Mouse (Mus musculus) frontal cortex, adult 2 months (tissue): Measurements from ENCODE around the gene Arl10. TPM values are rescaled to one million over a fixed set of nuclear protein-coding genes. Genes with fewer than 3 reads are reported as not detected.

Experiments used
- DNase-seq, 2 experiments: peaks; one replicate each; pipeline ENCODE4 v3.0.0; 2022; ENCODE audit warnings: low spot score in 1 of 2; ENCODE audit errors: extremely low spot score in 1 of 2
- polyA plus RNA-seq: library from polyadenylated mRNA; depleted of rRNA; stranded (reverse); fragments of >200 nt; gene quantifications from 2 replicates; pipeline ENCODE4 v1.2.3, GENCODE M21; 2012; rRNA removed

The Arl10 gene
- polyA plus RNA-seq: 13.5 and 20.6 TPM in 2 replicates

GRCm38 (mm10) chr13:54574854-54575481, at the start of gene Arl10:
Arl10 (plus strand) TSS chr13:54575015.
- peak in 1 of 2 experiments; percentile 74 for DNase-seq

GRCm38 (mm10) chr13:54527140-54527539, 47.7 kb upstream of the Arl10 start:
- DNase-seq: no peak

- DNase-seq: no peak
Measured at GRCm38 (mm10) chr13:54532134-54532533, 42.7 kb upstream of the Arl10 start.

GRCm38 (mm10) chr13:54548036-54548435, 26.8 kb upstream of the Arl10 start:
- DNase-seq: no peak

GRCm38 (mm10) chr13:54556176-54556575, 18.6 kb upstream of the Arl10 start:
- no peak for DNase-seq

- peak in 1 of 2 experiments; percentile 46 for DNase-seq
Measured at GRCm38 (mm10) chr13:54556796-54557195, 18.0 kb upstream of the Arl10 start.

GRCm38 (mm10) chr13:54557652-54558051, 17.2 kb upstream of the Arl10 start:
- DNase-seq: no peak

- DNase-seq: no peak
Measured at GRCm38 (mm10) chr13:54559656-54560055, 15.2 kb upstream of the Arl10 start.

- DNase-seq: peak in 1 of 2 experiments; percentile 69
Measured at GRCm38 (mm10) chr13:54560608-54561007, 14.2 kb upstream of the Arl10 start.

- DNase-seq: no peak
Measured at GRCm38 (mm10) chr13:54562562-54562961, 12.3 kb upstream of the Arl10 start.

- DNase-seq: no peak
Measured at GRCm38 (mm10) chr13:54564232-54565200, 10.3 kb upstream of the Arl10 start.

- DNase-seq: peak; percentile 92 to 96
Measured at GRCm38 (mm10) chr13:54565201-54565581, 9.6 kb upstream of the Arl10 start, which contains the start of gene 4833439L19Rik. 4833439L19Rik (minus strand) TSS chr13:54565435.

GRCm38 (mm10) chr13:54565594-54566345, 9.0 kb upstream of the Arl10 start:
- peak in 1 of 2 experiments; percentile 67 for DNase-seq

GRCm38 (mm10) chr13:54568380-54568779, 6.4 kb upstream of the Arl10 start:
- DNase-seq: no peak

- no peak for DNase-seq
Measured at GRCm38 (mm10) chr13:54569282-54569681, 5.5 kb upstream of the Arl10 start.

- no peak for DNase-seq
Measured at GRCm38 (mm10) chr13:54570736-54571135, 4.1 kb upstream of the Arl10 start.

GRCm38 (mm10) chr13:54571637-54572036, 3.2 kb upstream of the Arl10 start:
- DNase-seq: no peak

- no peak for DNase-seq
Measured at GRCm38 (mm10) chr13:54572621-54573020, 2.2 kb upstream of the Arl10 start.

GRCm38 (mm10) chr13:54575489-54575888, 674 bp downstream of the Arl10 start:
- DNase-seq: no peak

GRCm38 (mm10) chr13:54577652-54578507, 3.1 kb downstream of the Arl10 start:
- DNase-seq: no peak
